Mouse (Mus musculus): ENCODE measurements at regions not wholly inside any gene's neighbourhood (a gene's known extent, or its start where the extent isn't known, plus 50 kb on each side); places are given as distances from the start of the nearest gene placed in this dataset.
A peak's percentile ranks its signal among the peaks of the same experiment; 100 is the strongest.
"Not testable (repeated sequence)": the region's sequence is repeated elsewhere in the genome, so short reads cannot be mapped to it uniquely, and the experiment has no call there.

GRCm38 (mm10) chr11:114500416-114500815 lies 167.9 kb upstream of the Rpl38 start:
- H3K9me3 ChIP-seq: peaks cover 34% of the 10 kb centered on the region
- H3K27me3 ChIP-seq (replicated peaks): peaks cover 75% of the 10 kb centered on the region
- H3K36me3 ChIP-seq (replicated peaks; ENCODE audit: low read length): no peaks in the 10 kb centered on the region
- no peak overlapping the region for H3K4me3 ChIP-seq (replicated peaks)
- TF ChIP-seq GATA1 (IDR thresholded peaks at IDR 0.05; ENCODE audit: borderline replicate concordance, low read length) (no peak), FLI1 (IDR thresholded peaks at IDR 0.05; ENCODE audit: low read length) (no peak)
- peaks cover 23% of the 10 kb centered on the region for H3K4me1 ChIP-seq

GRCm38 (mm10) chr11:114499665-114500064 lies 168.7 kb upstream of the Rpl38 start:
- H3K36me3 ChIP-seq (replicated peaks; ENCODE audit: low read length): no peaks in the 10 kb centered on the region
- peaks cover 74% of the 10 kb centered on the region for H3K27me3 ChIP-seq (replicated peaks)
- H3K4me1 ChIP-seq: peaks cover 18% of the 10 kb centered on the region
- TF ChIP-seq GATA1 (IDR thresholded peaks at IDR 0.05; ENCODE audit: borderline replicate concordance, low read length) (no peak), FLI1 (IDR thresholded peaks at IDR 0.05; ENCODE audit: low read length) (no peak)
- H3K9me3 ChIP-seq: peaks cover 31% of the 10 kb centered on the region
- H3K4me3 ChIP-seq (replicated peaks): no peak overlapping the region

GRCm38 (mm10) chr11:114495520-114495921 lies 172.8 kb upstream of the Rpl38 start:
- no peaks in the 10 kb centered on the region for H3K36me3 ChIP-seq (replicated peaks; ENCODE audit: low read length)
- peaks cover 28% of the 10 kb centered on the region for H3K9me3 ChIP-seq
- no peaks in the 10 kb centered on the region for H3K4me1 ChIP-seq
- H3K27me3 ChIP-seq (replicated peaks): peaks cover 74% of the 10 kb centered on the region
- H3K4me3 ChIP-seq (replicated peaks): no peak overlapping the region
- TF ChIP-seq FLI1 (IDR thresholded peaks at IDR 0.05; ENCODE audit: low read length) (no peak), GATA1 (IDR thresholded peaks at IDR 0.05; ENCODE audit: borderline replicate concordance, low read length) (no peak)

- H3K9me3 ChIP-seq: no peaks in the 10 kb centered on the region
- H3K36me3 ChIP-seq (replicated peaks; ENCODE audit: low read length): no peaks in the 10 kb centered on the region
- TF ChIP-seq GATA1 (IDR thresholded peaks at IDR 0.05; ENCODE audit: borderline replicate concordance, low read length) (no peak), FLI1 (IDR thresholded peaks at IDR 0.05; ENCODE audit: low read length) (no peak)
- peaks cover 25% of the 10 kb centered on the region for H3K4me1 ChIP-seq
- H3K4me3 ChIP-seq (replicated peaks): no peak overlapping the region
- H3K27me3 ChIP-seq (replicated peaks): peaks cover 77% of the 10 kb centered on the region
Measured at GRCm38 (mm10) chr11:114486455-114486854, 181.9 kb upstream of the Rpl38 start.

- Histone ChIP-seq H3K4me3 (replicated peaks) (no peak overlapping the region), H3K27me3 (replicated peaks) (peaks cover 77% of the 10 kb centered on the region), H3K9me3 (no peaks in the 10 kb centered on the region), H3K36me3 (replicated peaks; ENCODE audit: low read length) (no peaks in the 10 kb centered on the region), H3K4me1 (peaks cover 25% of the 10 kb centered on the region)
- TF ChIP-seq FLI1 (IDR thresholded peaks at IDR 0.05; ENCODE audit: low read length) (no peak), GATA1 (IDR thresholded peaks at IDR 0.05; ENCODE audit: borderline replicate concordance, low read length) (no peak)
Measured at GRCm38 (mm10) chr11:114485429-114485828, 182.9 kb upstream of the Rpl38 start.

GRCm38 (mm10) chr11:114484668-114484953 lies 183.7 kb upstream of the Rpl38 start:
- TF ChIP-seq GATA1 (IDR thresholded peaks at IDR 0.05; ENCODE audit: borderline replicate concordance, low read length): no peak
- TF ChIP-seq FLI1 (IDR thresholded peaks at IDR 0.05; ENCODE audit: low read length): no peak
- Histone ChIP-seq H3K4me1 (peaks cover 28% of the 10 kb centered on the region), H3K4me3 (replicated peaks) (no peak overlapping the region), H3K27me3 (replicated peaks) (peaks cover 77% of the 10 kb centered on the region), H3K36me3 (replicated peaks; ENCODE audit: low read length) (no peaks in the 10 kb centered on the region), H3K9me3 (no peaks in the 10 kb centered on the region)

GRCm38 (mm10) chr11:114483823-114484667 lies 184.3 kb upstream of the Rpl38 start:
- Histone ChIP-seq H3K4me3 (replicated peaks) (no peak overlapping the region), H3K9me3 (no peaks in the 10 kb centered on the region), H3K36me3 (replicated peaks; ENCODE audit: low read length) (no peaks in the 10 kb centered on the region), H3K27me3 (replicated peaks) (peaks cover 76% of the 10 kb centered on the region), H3K4me1 (peaks cover 28% of the 10 kb centered on the region)
- no peak for TF ChIP-seq GATA1 (IDR thresholded peaks at IDR 0.05; ENCODE audit: borderline replicate concordance, low read length)
- no peak for TF ChIP-seq FLI1 (IDR thresholded peaks at IDR 0.05; ENCODE audit: low read length)

GRCm38 (mm10) chr11:114483350-114483749 lies 185.0 kb upstream of the Rpl38 start:
- H3K9me3 ChIP-seq; H3K4me3 ChIP-seq (replicated peaks); H3K36me3 ChIP-seq (replicated peaks; ENCODE audit: low read length): not testable (repeated sequence)
- H3K27me3 ChIP-seq (replicated peaks): peaks cover 73% of the 10 kb centered on the region
- H3K4me1 ChIP-seq: peaks cover 34% of the 10 kb centered on the region

GRCm38 (mm10) chr11:114482070-114482469 lies 186.3 kb upstream of the Rpl38 start:
- Histone ChIP-seq H3K4me3 (replicated peaks) (peak overlapping the region; percentile 72), H3K9me3 (peaks cover 3% of the 10 kb centered on the region; the same call in 1 of the 2 replicates), H3K4me1 (peaks cover 31% of the 10 kb centered on the region), H3K36me3 (replicated peaks; ENCODE audit: low read length) (no peaks in the 10 kb centered on the region), H3K27me3 (replicated peaks) (peaks cover 62% of the 10 kb centered on the region)
- TF ChIP-seq FLI1 (IDR thresholded peaks at IDR 0.05; ENCODE audit: low read length) (no peak), GATA1 (IDR thresholded peaks at IDR 0.05; ENCODE audit: borderline replicate concordance, low read length) (no peak)

- Histone ChIP-seq H3K9me3 (peaks cover 3% of the 10 kb centered on the region; the same call in 1 of the 2 replicates), H3K4me1 (peaks cover 24% of the 10 kb centered on the region), H3K27me3 (replicated peaks) (peaks cover 54% of the 10 kb centered on the region), H3K4me3 (replicated peaks) (no peak overlapping the region), H3K36me3 (replicated peaks; ENCODE audit: low read length) (no peaks in the 10 kb centered on the region)
- TF ChIP-seq FLI1 (IDR thresholded peaks at IDR 0.05; ENCODE audit: low read length) (no peak), GATA1 (IDR thresholded peaks at IDR 0.05; ENCODE audit: borderline replicate concordance, low read length) (no peak)
Measured at GRCm38 (mm10) chr11:114481037-114481436, 187.3 kb upstream of the Rpl38 start.
